Mouse (Mus musculus) naive thymus-derived CD4-positive, alpha-beta T cell, adult 2 months (primary cell): ENCODE measurements around the gene Zbtb46.

ENCODE experiments used
- DNase-seq: peaks from one replicate; pipeline ENCODE4 v3.0.0-alpha.2; 2011; ENCODE audit warnings: low read depth

Gene Zbtb46

DNA sequence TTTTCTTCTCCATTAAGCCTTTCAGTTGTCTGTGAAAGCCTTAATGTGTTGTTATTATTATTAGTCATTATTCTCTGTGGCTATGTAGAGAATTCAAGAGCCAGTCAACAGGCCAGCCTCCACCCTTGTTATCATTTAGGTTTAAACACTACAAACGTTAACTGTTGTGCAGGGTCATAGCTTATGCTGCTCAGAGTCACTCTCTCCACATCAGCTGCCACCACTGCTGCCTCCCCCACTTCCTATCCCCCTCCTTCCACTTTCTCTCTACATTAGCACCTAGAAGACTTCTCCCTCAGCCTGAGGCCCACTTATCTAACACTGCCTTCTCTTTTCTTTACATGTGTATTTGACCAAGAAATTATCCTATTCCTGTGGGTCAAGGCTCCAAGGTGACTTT lies 57.7 kb downstream of the Zbtb46 start:
- DNase-seq: no peak

DNA sequence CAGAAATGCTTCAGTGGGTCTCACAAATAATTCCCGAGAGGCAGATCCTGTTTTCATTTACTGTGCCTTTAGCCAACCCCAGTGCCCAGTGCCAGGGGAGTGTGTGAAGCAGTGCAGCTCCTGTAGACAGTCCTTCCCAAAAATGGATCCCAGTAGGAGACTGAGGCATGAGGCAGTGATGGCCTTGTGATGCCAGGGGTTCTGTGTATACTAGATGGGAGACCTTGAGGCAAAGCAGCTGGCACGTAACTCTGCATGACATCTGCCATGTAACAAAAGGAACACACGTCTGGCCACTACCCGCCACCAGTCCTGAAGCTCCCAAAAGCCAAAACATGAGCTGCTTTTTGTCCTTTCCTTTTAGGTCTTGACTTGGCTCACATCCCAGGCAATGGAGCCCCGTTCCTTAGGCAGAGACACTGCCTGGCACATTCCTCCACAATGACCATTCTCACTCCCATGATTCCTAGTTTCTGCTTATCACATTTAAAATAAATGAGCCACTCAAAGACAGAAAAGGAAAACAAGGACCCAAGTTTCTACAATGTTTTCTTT lies 61.9 kb downstream of the Zbtb46 start:
- DNase-seq: no peak

DNA sequence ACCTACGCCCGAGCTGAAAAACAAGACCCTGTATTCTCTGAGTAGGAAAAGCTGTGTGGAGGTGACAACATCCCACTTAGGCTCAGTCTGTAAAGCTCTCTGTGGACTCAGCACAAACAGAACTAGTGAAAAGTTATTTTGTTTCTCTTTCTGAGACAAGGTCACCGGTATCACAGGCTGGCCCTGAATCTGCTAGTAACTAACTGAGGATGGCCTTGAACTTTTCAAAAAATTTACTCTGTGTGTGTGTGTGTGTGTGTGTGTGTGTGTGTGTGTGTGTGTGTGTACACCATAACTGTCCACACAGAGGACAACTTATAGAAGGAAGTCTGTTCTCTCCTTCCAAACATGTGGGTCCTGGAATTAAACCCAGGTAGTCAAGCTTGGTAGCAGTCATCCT lies 65.1 kb downstream of the Zbtb46 start:
- DNase-seq: no peak

DNA sequence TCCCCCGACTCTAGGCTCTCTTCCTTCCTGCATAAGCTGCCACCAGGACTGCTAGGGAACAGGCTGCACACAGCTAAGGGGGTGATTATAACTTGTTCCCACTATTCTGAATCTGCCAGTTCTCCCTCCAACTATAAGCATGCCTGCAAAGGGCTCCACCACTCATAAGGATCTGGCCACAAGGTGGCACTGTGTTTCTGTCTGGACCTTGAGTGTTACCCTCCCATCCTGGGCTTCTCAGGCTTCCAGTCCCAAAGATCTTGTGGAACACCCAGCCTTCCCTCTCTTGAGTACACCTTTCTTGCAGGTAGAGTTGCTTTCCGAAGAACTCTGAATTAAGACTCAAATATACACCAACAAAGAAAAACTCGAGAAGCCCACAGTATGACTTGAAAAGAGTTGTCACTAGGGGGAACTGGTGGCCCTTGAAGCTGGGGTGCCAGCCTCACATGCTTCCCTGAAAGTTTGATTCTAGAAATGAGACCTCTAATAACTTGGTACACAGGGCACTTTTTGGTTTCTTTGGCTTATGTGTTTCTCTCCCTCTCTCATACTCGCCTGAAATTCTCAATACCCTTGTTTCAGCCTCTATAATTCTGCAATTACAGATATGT lies 66.5 kb downstream of the Zbtb46 start:
- peak; percentile 88 for DNase-seq

DNA sequence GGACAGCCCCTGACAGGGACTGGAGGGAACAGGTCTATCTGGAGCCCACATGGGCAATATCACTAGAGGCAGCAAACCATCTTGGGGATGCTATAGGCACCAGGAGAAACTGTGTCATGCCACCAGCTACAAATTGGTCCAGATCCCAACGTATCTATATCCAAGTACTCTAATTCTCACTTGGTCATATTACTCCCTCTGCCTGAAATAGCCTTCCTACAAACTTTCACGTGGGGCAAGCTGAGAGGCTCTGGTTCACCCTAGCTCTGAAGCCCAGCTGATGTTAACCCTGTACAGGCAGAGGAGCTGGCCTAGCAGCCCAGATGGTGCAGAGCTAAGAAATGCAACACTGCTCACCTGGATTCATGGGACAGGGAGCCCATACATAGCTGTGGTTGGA lies 67.7 kb downstream of the Zbtb46 start:
- no peak for DNase-seq

DNA sequence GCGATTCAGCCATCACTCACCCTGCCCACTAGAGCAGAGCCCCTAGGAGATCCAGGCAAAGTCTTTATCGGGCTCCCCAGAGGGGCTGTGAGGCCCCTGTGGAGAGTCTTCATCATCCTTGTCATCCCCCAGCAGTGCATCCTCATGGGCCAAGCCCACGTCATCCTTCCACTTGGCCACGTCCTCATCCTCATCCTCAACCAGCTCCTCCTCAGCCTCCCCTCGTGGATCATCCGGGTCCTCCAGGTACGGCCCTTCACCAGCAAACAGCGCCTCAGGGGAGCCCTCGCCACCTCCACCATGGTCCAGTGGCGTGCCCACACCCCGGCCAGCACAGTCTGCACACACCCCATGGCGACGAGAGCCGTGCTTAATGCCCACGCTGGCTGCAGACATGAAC lies 68.2 kb downstream of the Zbtb46 start:
- no peak for DNase-seq

DNA sequence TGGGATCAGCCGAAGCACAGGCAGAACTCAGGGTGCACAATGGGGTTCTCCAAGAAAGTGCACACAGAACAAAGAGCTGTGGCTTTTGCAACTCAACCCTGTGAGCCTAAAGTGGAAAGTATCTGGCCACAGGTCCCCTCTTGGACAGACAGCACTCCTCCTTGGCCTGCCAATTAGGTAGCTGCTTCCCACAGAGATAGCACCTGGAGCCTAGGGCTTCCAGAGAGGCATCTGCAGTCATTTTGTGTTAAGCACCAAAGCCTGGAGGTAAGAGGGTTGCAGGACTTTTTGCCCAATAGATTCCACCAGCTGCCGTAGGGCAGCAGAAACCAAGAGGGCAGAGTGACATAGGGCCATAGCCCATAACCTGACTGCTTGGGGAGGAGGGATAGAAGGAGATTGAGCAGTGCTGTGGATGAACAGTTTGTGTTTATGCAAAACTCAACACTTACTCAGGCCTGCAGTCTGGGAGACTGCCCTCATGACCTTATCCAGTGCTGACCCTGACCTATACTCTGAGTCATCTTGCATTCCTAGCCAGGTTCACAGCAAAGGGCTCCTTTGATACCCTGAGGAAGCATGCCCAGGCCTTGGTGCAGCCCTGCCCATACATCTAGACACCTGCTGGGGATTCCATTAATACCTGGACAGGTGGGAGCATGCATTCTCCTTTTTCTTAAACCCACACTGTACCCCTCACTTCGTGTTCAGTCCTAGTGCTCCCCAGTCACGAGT lies 68.9 kb downstream of the Zbtb46 start:
- no peak for DNase-seq

DNA sequence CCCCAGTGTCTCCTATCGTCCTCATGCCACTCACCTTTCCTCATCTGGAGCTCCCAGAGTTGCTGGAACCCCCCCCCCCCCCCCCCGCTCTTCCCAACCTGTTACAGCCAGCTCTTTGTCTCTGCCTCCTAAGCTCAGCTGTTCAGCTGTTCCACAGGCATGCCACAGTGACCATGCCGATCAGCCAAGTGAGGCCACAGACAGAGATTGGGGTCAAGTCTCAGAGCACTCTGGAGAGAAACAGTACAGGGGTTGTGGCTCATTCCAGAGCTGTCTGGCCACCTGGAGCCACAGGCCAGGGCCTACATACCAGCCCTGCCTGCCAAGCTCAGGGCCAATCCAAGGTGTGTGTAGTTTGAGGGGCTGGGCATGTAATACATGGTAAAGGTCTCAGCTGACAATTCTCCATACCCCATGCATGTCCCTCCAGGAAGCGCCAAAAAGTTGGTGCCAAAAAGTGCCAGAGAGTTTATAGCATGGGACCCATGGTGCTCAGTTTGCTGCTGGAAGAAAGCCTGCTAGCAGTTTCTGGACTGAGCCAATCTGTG lies 72.5 kb downstream of the Zbtb46 start:
- DNase-seq: no peak

DNA sequence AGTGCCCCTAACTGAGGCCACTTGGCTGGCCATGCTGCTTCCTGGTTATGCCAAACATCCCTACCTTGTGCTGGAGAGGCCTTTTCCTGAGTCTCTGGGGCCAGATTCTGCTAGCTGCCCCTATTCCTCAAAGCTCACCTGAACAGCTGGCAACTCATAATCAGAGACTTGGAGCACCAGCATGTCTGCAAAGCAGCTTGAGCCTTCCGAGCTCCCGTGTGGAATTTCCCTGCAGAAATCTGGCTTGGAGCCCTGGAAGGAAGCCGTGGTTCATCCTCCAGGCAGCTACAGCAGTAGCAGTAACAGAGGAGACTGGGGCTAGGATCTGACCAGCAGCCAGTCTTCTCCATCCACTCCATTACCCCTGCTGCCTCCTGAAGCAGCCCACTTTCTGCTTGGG lies 73.3 kb downstream of the Zbtb46 start:
- DNase-seq: no peak

DNA sequence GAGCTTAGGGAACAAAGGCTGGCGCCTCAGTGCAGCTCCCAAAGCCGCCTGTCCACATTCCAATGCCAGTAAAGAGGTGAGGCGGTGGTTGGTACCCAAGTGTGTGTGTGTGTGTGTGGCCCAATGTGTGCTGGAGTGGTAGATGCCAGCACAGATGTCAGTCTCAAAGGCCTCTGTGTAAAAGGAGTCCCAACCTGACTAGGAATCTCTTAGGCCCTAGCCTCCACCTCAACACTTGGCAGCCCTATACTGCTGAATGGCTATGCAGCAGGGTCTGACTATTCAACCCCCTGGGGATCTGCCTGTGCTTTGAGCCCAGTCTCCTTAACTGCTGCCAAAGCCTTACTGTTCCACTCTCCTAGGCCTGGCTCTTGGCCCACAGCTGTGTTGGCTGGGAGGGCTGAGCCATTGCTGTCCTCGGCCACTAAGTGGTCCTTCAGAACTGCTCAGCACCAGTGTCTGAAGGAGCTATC lies 74.3 kb downstream of the Zbtb46 start:
- DNase-seq: no peak

DNA sequence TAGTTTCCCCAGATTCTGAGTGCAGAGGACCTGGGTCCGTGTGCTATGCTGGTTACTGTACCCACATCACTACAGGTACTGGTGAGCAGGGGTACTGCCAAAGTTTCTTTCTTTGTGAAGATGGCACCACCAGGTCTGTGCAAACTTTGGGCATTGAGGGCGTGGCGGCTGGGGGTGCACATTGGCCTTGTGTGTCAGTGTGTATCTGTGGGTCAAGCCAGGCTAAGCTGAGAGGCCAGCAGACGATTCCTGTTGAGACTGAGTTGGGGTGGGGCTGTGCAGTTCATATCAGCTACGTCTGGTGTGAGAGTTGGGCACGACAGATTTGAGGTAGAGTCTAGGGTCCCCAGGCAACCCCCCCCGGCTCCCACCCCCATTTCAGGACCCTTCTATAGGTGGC lies 74.8 kb downstream of the Zbtb46 start:
- no peak for DNase-seq

DNA sequence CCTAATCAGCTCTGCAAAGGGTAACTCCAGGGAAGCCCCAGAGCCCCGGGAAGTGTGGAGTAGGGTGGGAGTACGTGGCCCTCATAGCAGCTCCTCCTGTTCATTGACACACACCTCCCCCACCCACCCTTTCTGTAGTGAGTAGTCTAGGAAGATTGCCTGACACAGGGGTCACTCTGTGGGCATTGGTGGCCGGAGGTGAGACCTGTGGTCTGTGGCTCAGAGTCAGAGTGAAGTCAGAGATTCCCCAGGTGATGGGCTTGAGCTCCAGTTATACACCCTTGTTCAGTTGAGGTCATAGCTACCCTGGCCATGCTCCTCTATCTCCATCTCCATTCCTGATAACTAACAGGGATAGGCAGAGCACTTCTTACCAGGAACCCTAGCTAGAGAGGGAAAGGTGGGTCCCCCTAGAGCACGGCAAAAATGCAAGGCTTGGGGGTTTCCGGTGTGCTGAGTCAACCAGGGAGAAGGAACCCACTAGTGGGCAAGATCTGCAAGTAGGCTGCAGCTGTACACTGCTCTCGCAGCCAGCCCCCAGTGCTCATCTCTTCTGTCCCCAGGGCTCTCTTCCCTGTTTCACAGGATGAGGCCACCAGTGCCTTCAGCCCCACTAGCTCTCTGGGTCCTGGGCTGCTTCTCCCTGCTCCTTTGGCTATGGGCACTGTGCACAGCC lies 77.5 kb downstream of the Zbtb46 start:
- no peak for DNase-seq

DNA sequence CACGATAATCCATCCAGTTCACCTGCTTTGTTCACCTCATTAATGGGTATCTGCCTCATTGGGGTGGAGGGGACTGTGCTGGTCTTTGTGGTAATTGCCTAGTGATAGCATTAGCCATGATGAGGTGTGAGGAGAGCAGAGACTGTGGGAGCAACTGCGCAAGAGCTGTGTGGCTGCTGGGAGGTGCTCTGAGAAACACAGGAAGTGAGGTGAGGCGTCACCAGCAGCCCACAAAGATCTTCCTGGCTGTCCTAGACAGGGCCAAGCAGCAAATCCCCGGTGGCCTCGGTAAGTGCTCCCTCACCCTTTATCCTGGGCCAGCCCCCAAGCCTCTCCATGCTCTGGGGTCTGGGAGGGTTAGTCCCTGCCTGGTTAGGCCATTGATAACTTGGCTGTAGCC lies 78.1 kb downstream of the Zbtb46 start:
- peak; percentile 79 for DNase-seq

DNA sequence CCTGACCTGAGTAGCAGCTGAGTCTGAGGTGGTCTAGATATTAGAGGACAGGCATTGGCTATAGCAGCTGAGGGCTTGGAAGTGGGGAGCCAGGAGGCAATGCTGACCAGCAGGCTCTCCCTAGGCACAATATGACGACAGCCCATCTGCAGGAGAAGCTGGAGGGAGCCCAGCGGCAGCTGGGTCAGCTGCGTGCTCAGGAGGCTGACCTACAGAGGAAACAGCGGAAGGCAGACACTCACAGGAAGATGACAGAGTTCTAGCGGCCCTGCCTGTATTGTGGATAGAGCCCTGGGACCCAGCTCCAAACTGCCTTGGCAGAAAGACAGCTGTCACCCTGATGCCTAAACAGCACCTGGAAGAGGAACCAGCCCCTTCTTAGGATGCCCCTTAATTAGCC lies 79.0 kb downstream of the Zbtb46 start:
- no peak for DNase-seq

DNA sequence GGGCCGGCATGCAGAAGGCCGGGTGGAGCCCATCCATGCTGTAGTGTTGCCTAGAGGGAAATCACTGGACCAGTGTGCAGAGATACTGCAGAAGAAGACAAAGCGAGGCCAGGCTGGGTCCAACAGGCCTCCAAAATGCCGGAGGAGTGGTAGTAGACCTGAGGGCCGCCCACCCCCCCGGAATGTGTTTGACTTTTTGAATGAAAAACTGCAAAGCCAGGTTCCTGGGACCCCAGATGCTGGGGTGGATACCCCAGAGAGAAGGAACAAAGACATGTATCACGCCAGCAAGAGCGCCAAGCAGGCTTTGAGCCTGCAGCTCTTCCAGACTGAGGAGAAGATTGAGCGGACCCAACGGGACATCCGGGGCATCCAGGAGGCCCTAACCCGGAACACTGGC lies 79.4 kb downstream of the Zbtb46 start, which contains the start of gene Lime1:
Gene Lime1, plus strand, starts transcription at position 301 of the 400 bp plus-strand sequence.
- no peak for DNase-seq

DNA sequence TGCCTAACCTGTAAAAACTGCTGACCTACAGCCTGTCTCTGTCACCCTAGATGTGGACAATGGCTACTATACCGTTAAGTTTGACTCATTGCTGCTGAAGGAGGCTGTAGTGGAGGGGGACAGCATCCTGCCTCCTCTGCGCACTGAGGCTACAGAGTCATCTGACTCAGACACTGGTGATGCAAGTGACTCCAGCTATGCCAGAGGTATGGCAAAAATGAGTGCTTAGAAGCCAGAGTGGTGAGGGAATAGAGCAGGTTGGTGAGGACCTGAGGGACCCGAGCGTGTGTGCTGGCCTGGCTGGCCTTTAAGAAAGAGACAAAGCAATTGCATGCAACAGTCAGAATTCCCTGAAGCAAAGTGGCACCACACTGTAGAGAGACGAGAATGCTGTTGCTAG lies 80.5 kb downstream of the Zbtb46 start:
- no peak for DNase-seq

DNA sequence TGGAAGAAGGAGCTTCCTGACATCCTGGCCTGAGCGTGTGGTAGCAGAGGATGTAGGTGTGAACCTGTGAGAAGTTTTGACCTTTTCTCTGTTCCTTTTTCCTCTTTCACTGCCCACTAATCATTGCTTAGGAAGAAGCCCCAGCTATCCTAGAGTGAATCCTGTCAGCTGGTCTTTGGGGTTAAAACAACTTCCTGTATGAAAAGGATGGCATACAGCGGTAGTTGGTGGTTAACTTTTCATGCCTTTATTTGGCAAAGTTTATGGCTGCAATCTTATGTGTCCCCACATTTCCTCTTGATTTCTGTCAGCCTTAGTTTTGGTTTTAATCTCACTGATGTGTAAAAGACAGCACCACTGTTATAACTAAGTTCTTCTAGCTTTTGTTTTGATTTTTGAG lies 82.0 kb downstream of the Zbtb46 start:
- DNase-seq: peak; percentile 69

DNA sequence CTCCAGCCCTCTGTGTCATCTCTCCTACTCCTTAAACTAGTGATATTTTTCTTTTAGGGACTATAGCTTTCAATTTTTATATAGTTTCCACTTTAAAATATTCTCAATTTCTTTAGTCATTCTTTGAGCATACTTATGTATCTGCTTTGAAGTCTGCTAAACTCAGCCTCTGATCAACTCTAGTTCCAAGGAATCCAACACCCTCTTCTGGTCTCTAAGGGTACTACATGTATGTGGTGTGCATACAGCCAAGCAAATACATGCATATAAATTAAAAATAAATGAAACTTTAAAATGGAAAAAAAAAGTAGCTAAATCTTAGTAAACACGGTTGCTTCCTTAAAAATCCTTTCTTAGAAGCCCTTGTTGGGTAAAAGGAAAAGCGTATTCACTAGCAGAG lies 83.4 kb downstream of the Zbtb46 start:
- peak; percentile 87 for DNase-seq

DNA sequence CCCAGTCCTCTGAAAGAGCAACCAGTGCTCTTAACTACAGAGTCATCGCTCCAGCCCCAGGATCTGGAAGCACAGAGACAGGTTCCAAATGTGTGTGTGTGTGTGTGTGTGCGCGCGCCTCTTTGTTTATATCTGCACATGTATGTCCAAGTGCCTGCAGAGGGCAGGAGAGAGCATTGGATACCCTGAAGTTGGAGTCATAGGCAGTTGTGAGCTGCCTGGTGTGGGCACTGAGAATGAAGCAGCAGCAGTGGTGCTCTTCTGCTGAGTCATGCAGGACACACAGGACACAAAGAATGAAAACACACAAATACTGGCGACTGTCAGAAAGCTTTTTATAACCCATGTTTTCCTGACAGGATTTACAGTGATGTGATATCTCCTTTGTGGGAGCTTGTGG lies 89.2 kb downstream of the Zbtb46 start:
- DNase-seq: no peak

DNA sequence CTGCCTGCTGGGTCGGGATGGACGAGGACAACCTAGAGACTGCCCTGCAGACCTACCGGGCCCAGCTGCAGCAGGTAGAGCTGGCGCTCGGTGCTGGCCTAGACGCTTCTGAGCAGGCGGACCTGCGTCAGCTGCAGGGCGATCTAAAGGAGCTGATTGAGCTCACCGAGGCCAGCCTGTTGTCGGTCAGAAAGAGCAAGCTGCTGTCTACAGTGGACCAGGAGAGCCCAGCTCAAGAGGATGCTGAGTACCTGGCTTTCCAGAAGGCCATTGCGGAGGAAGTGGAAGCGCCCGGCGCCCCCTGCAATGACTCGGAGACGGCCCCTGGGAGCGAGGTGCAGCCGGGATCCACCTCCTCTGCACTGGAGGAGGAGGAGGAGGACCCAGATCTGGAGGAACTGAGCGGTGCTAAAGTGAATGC lies 93.6 kb downstream of the Zbtb46 start:
- DNase-seq: no peak

DNA sequence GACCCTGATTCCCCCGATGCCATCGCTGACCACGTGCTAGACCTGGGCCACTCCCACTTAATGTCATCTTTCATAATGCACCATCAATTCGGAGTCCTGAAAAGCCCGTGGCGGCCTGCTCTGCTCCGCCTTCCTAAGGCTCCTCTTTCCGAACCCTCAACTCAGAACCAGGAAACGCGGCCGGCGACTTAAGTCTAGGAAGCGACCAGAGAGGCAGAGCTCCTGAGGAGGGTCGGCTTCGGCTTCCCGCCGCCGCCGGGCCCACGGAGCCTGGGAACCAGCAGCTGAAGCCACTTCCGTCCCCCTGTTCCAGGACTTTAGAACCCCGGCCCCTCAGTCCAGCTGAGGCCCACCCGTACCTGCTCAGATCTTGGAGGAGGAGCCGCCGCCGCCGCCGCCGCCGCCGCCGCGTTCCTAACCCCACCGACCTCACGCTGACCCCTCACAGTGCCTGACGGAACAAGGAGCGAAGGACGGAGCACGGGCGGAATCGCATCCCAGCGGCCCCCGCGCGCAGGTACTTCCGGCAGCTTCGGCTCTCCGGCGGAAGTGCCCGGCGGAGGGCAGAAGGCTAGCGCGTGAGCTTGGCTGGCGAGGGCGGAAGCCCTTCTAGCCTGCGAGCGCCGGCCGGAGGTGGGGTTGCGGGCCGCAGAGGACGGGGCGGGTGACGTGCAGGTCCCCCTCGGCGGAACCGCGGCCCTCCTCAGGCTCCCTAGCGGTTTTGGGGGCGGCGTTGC lies 94.2 kb downstream of the Zbtb46 start, which contains the start of the genes Zgpat and Arfrp1:
Gene Zgpat, plus strand, starts transcription at position 69 of the 737 bp plus-strand sequence.
Gene Arfrp1, minus strand, starts transcription at position 545 of the 737 bp plus-strand sequence.
- DNase-seq: peak; percentile 82

DNA sequence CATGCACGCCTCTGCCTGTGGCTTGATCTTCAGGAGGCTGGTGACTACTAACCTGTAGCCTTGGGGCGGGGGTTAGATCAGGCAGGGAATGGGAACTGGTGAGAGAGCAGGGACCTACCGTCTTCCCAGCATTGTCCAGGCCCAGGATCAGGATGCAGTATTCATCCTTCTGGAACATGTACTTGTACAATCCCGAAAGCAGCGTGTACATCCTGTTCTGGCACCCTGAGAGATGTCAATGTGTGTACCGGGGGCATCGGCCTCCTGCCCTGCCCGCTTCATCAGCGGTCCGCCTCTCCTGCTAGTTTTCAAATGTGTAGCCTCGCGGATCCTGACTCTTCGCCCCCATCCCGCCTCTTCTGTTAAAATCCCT lies 94.8 kb downstream of the Zbtb46 start:
- no peak for DNase-seq
